Mouse (Mus musculus): ENCODE results near the gene Exosc1.

The Exosc1 gene

GRCm38 (mm10) chr19:41913774-41914591, 19.2 kb downstream of the Exosc1 start:
- no peak for DNase-seq (ENCODE audit: low spot score)

GRCm38 (mm10) chr19:41912121-41913080, 20.8 kb downstream of the Exosc1 start:
- peak; percentile 57 for DNase-seq (ENCODE audit: low spot score)

- peak; percentile 98 for DNase-seq (ENCODE audit: low spot score)
Observed at GRCm38 (mm10) chr19:41911178-41912073, 21.8 kb downstream of the Exosc1 start, which contains the start of gene Pgam1. Gene Pgam1, plus strand, starts transcription at chr19:41911923.

GRCm38 (mm10) chr19:41910396-41910795, 22.8 kb downstream of the Exosc1 start:
- DNase-seq (ENCODE audit: low spot score): no peak

- DNase-seq (ENCODE audit: low spot score): no peak
Observed at GRCm38 (mm10) chr19:41908736-41909135, 24.5 kb downstream of the Exosc1 start.

GRCm38 (mm10) chr19:41907079-41907760, 26.0 kb downstream of the Exosc1 start:
- no peak for DNase-seq (ENCODE audit: low spot score)

- no peak for DNase-seq (ENCODE audit: low spot score)
Observed at GRCm38 (mm10) chr19:41906311-41907078, 26.7 kb downstream of the Exosc1 start.

- DNase-seq (ENCODE audit: low spot score): no peak
Observed at GRCm38 (mm10) chr19:41905246-41905645, 28.0 kb downstream of the Exosc1 start.

- DNase-seq (ENCODE audit: low spot score): no peak
Observed at GRCm38 (mm10) chr19:41902848-41903593, 30.2 kb downstream of the Exosc1 start.

GRCm38 (mm10) chr19:41901696-41902095, 31.5 kb downstream of the Exosc1 start:
- DNase-seq (ENCODE audit: low spot score): no peak

- no peak for DNase-seq (ENCODE audit: low spot score)
Observed at GRCm38 (mm10) chr19:41900495-41901090, 32.6 kb downstream of the Exosc1 start.

- no peak for DNase-seq (ENCODE audit: low spot score)
Observed at GRCm38 (mm10) chr19:41898860-41899259, 34.4 kb downstream of the Exosc1 start.

GRCm38 (mm10) chr19:41896319-41896711, 36.9 kb downstream of the Exosc1 start:
- no peak for DNase-seq (ENCODE audit: low spot score)

GRCm38 (mm10) chr19:41895460-41896318, 37.5 kb downstream of the Exosc1 start, which contains the start of gene Rrp12:
Gene Rrp12, minus strand, starts transcription at chr19:41896173.
- DNase-seq (ENCODE audit: low spot score): peak; percentile 87

- no peak for DNase-seq (ENCODE audit: low spot score)
Observed at GRCm38 (mm10) chr19:41894959-41895358, 38.3 kb downstream of the Exosc1 start.

- DNase-seq (ENCODE audit: low spot score): peak; percentile 59
Observed at GRCm38 (mm10) chr19:41888191-41888590, 45.0 kb downstream of the Exosc1 start.

- DNase-seq (ENCODE audit: low spot score): no peak
Observed at GRCm38 (mm10) chr19:41883882-41884281, 49.3 kb downstream of the Exosc1 start.

- no peak for DNase-seq (ENCODE audit: low spot score)
Observed at GRCm38 (mm10) chr19:41881842-41882241, 51.4 kb downstream of the Exosc1 start.
